Mouse (Mus musculus): Measurements from ENCODE around the gene Vav2. TPM values are rescaled to one million over a fixed set of nuclear protein-coding genes. Genes with fewer than 3 reads are reported as not detected.

Vav2 gene
- polyA plus RNA-seq, 1 experiment from 2014 or later: 7.4 TPM

GRCm38 (mm10) chr2:27371450-27371849, 55.4 kb downstream of the Vav2 start:
- ATAC-seq: no peak
- Histone ChIP-seq H3K4me1 (ENCODE audit: control insufficient read depth, insufficient read depth, low read length) (peaks cover 14% of the 10 kb centered on the region), H3K9me3 (replicated peaks; ENCODE audit: control insufficient read depth, low read length) (no peaks in the 10 kb centered on the region), H3K4me3 (ENCODE audit: low read depth, low read length) (no peak overlapping the region), H3K4me2 (ENCODE audit: low read length) (no peak overlapping the region), H3K27me3 (replicated peaks; ENCODE audit: control insufficient read depth, insufficient read depth, low read length) (no peaks in the 10 kb centered on the region), H3K36me3 (ENCODE audit: control insufficient read depth, insufficient read depth, low read length) (no peaks in the 10 kb centered on the region), H3K9ac (ENCODE audit: low read length) (no peak overlapping the region), H3K27ac (ENCODE audit: low read depth, low read length) (no peak overlapping the region)
- DNase-seq (ENCODE audit: low spot score): no peak
- WGBS: 75% methylated on average over 2 of the region's 2 CpGs

- no peak overlapping the region for H3K9ac ChIP-seq (ENCODE audit: low read length)
These were observed 57.9 kb downstream of the Vav2 start for GRCm38 (mm10) chr2:27368980-27369379.

GRCm38 (mm10) chr2:27365296-27365695, 61.5 kb downstream of the Vav2 start:
- H3K9ac ChIP-seq (ENCODE audit: low read length): no peak overlapping the region
- H3K36me3 ChIP-seq (ENCODE audit: control insufficient read depth, insufficient read depth, low read length): no peaks in the 10 kb centered on the region
- ATAC-seq (no peak), DNase-seq (ENCODE audit: low spot score) (no peak)
- 75% methylated on average over 4 of the region's 4 CpGs for WGBS
- no peak overlapping the region for H3K27ac ChIP-seq (ENCODE audit: low read depth, low read length)
- H3K9me3 ChIP-seq (replicated peaks; ENCODE audit: control insufficient read depth, low read length): no peaks in the 10 kb centered on the region
- H3K27me3 ChIP-seq (replicated peaks; ENCODE audit: control insufficient read depth, insufficient read depth, low read length): no peaks in the 10 kb centered on the region
- no peak overlapping the region for H3K4me2 ChIP-seq (ENCODE audit: low read length)
- H3K4me1 ChIP-seq (ENCODE audit: control insufficient read depth, insufficient read depth, low read length): peaks cover 3% of the 10 kb centered on the region; the same call in 1 of the 2 replicates
- no peak overlapping the region for H3K4me3 ChIP-seq (ENCODE audit: low read depth, low read length)

More at GRCm38 (mm10) chr2:27368980-27369379, 57.9 kb downstream of the Vav2 start:
- no peaks in the 10 kb centered on the region for H3K9me3 ChIP-seq (replicated peaks; ENCODE audit: control insufficient read depth, low read length)
- no peak overlapping the region for H3K4me2 ChIP-seq (ENCODE audit: low read length)
- no peaks in the 10 kb centered on the region for H3K36me3 ChIP-seq (ENCODE audit: control insufficient read depth, insufficient read depth, low read length)
- H3K27me3 ChIP-seq (replicated peaks; ENCODE audit: control insufficient read depth, insufficient read depth, low read length): no peaks in the 10 kb centered on the region
- 74% methylated on average over 8 of the region's 8 CpGs for WGBS
- no peak for DNase-seq (ENCODE audit: low spot score)
- ATAC-seq: no peak
- H3K4me1 ChIP-seq (ENCODE audit: control insufficient read depth, insufficient read depth, low read length): no peaks in the 10 kb centered on the region
- no peak overlapping the region for H3K4me3 ChIP-seq (ENCODE audit: low read depth, low read length)
- no peak overlapping the region for H3K27ac ChIP-seq (ENCODE audit: low read depth, low read length)

- no peaks in the 10 kb centered on the region for H3K9me3 ChIP-seq (replicated peaks; ENCODE audit: control insufficient read depth, low read length)
- no peak overlapping the region for H3K27ac ChIP-seq (ENCODE audit: low read depth, low read length)
- no peak for DNase-seq (ENCODE audit: low spot score)
- no peak overlapping the region for H3K4me2 ChIP-seq (ENCODE audit: low read length)
- H3K36me3 ChIP-seq (ENCODE audit: control insufficient read depth, insufficient read depth, low read length): no peaks in the 10 kb centered on the region
- H3K4me3 ChIP-seq (ENCODE audit: low read depth, low read length): no peak overlapping the region
- no peak overlapping the region for H3K9ac ChIP-seq (ENCODE audit: low read length)
- H3K27me3 ChIP-seq (replicated peaks; ENCODE audit: control insufficient read depth, insufficient read depth, low read length): no peaks in the 10 kb centered on the region
- H3K4me1 ChIP-seq (ENCODE audit: control insufficient read depth, insufficient read depth, low read length): peaks cover 3% of the 10 kb centered on the region; the same call in 1 of the 2 replicates
- WGBS: 33% methylated on average over 5 of the region's 5 CpGs
- ATAC-seq: no peak
These were observed 65.0 kb downstream of the Vav2 start for GRCm38 (mm10) chr2:27361786-27362185.

- ATAC-seq: no peak
- H3K27me3 ChIP-seq (replicated peaks; ENCODE audit: control insufficient read depth, insufficient read depth, low read length): no peaks in the 10 kb centered on the region
- no peaks in the 10 kb centered on the region for H3K9me3 ChIP-seq (replicated peaks; ENCODE audit: control insufficient read depth, low read length)
- H3K4me2 ChIP-seq (ENCODE audit: low read length): no peak overlapping the region
- no peak overlapping the region for H3K27ac ChIP-seq (ENCODE audit: low read depth, low read length)
- DNase-seq (ENCODE audit: low spot score): no peak
- H3K4me1 ChIP-seq (ENCODE audit: control insufficient read depth, insufficient read depth, low read length): peaks cover 12% of the 10 kb centered on the region
- H3K36me3 ChIP-seq (ENCODE audit: control insufficient read depth, insufficient read depth, low read length): no peaks in the 10 kb centered on the region
- H3K4me3 ChIP-seq (ENCODE audit: low read depth, low read length): no peak overlapping the region
- WGBS: 53% methylated on average over 2 of the region's 2 CpGs
- no peak overlapping the region for H3K9ac ChIP-seq (ENCODE audit: low read length)
These were observed 68.4 kb downstream of the Vav2 start for GRCm38 (mm10) chr2:27358461-27358860.

GRCm38 (mm10) chr2:27355684-27356083, 71.1 kb downstream of the Vav2 start:
- no peak for DNase-seq (ENCODE audit: low spot score)

GRCm38 (mm10) chr2:27354610-27355211, 72.1 kb downstream of the Vav2 start:
- Histone ChIP-seq H3K9me3 (replicated peaks; ENCODE audit: control insufficient read depth, low read length) (no peaks in the 10 kb centered on the region), H3K27me3 (replicated peaks; ENCODE audit: control insufficient read depth, insufficient read depth, low read length) (no peaks in the 10 kb centered on the region), H3K27ac (ENCODE audit: low read depth, low read length) (no peak overlapping the region), H3K4me1 (ENCODE audit: control insufficient read depth, insufficient read depth, low read length) (peaks cover 9% of the 10 kb centered on the region), H3K4me2 (ENCODE audit: low read length) (no peak overlapping the region), H3K36me3 (ENCODE audit: control insufficient read depth, insufficient read depth, low read length) (0 out of 2 replicates have a peak, but pooled peaks cover 3% of the 10 kb centered on the region), H3K4me3 (ENCODE audit: low read depth, low read length) (no peak overlapping the region), H3K9ac (ENCODE audit: low read length) (no peak overlapping the region)
- ATAC-seq (no peak), DNase-seq (ENCODE audit: low spot score) (no peak)
- 81% methylated on average over 6 of the region's 6 CpGs for WGBS

More at GRCm38 (mm10) chr2:27355684-27356083, 71.1 kb downstream of the Vav2 start:
- Histone ChIP-seq H3K9me3 (replicated peaks; ENCODE audit: control insufficient read depth, low read length) (no peaks in the 10 kb centered on the region), H3K36me3 (ENCODE audit: control insufficient read depth, insufficient read depth, low read length) (0 out of 2 replicates have a peak, but pooled peaks cover 3% of the 10 kb centered on the region), H3K4me1 (ENCODE audit: control insufficient read depth, insufficient read depth, low read length) (peaks cover 9% of the 10 kb centered on the region), H3K4me3 (ENCODE audit: low read depth, low read length) (no peak overlapping the region), H3K27ac (ENCODE audit: low read depth, low read length) (no peak overlapping the region; the same call in 1 of the 2 replicates), H3K9ac (ENCODE audit: low read length) (no peak overlapping the region), H3K27me3 (replicated peaks; ENCODE audit: control insufficient read depth, insufficient read depth, low read length) (no peaks in the 10 kb centered on the region), H3K4me2 (ENCODE audit: low read length) (no peak overlapping the region)
- WGBS: 60% methylated on average over 4 of the region's 4 CpGs
- ATAC-seq: no peak

GRCm38 (mm10) chr2:27352720-27353119, 74.1 kb downstream of the Vav2 start:
- WGBS: 84% methylated on average over 8 of the region's 8 CpGs
- Histone ChIP-seq H3K36me3 (ENCODE audit: control insufficient read depth, insufficient read depth, low read length) (0 out of 2 replicates have a peak, but pooled peaks cover 3% of the 10 kb centered on the region), H3K9me3 (replicated peaks; ENCODE audit: control insufficient read depth, low read length) (no peaks in the 10 kb centered on the region), H3K4me1 (ENCODE audit: control insufficient read depth, insufficient read depth, low read length) (peaks cover 9% of the 10 kb centered on the region), H3K9ac (ENCODE audit: low read length) (no peak overlapping the region), H3K4me2 (ENCODE audit: low read length) (no peak overlapping the region), H3K4me3 (ENCODE audit: low read depth, low read length) (no peak overlapping the region), H3K27ac (ENCODE audit: low read depth, low read length) (no peak overlapping the region), H3K27me3 (replicated peaks; ENCODE audit: control insufficient read depth, insufficient read depth, low read length) (no peaks in the 10 kb centered on the region)
- no peak for ATAC-seq
- DNase-seq (ENCODE audit: low spot score): no peak

- no peaks in the 10 kb centered on the region for H3K9me3 ChIP-seq (replicated peaks; ENCODE audit: control insufficient read depth, low read length)
- H3K27ac ChIP-seq (ENCODE audit: low read depth, low read length): no peak overlapping the region
- ATAC-seq (no peak), DNase-seq (ENCODE audit: low spot score) (no peak)
- WGBS: 97% methylated on average over 5 of the region's 5 CpGs
- H3K4me2 ChIP-seq (ENCODE audit: low read length): no peak overlapping the region
- no peak overlapping the region for H3K9ac ChIP-seq (ENCODE audit: low read length)
- H3K27me3 ChIP-seq (replicated peaks; ENCODE audit: control insufficient read depth, insufficient read depth, low read length): no peaks in the 10 kb centered on the region
- H3K36me3 ChIP-seq (ENCODE audit: control insufficient read depth, insufficient read depth, low read length): 0 out of 2 replicates have a peak, but pooled peaks cover 3% of the 10 kb centered on the region
- H3K4me1 ChIP-seq (ENCODE audit: control insufficient read depth, insufficient read depth, low read length): peaks cover 3% of the 10 kb centered on the region; the same call in 1 of the 2 replicates
- H3K4me3 ChIP-seq (ENCODE audit: low read depth, low read length): no peak overlapping the region
These were observed 76.5 kb downstream of the Vav2 start for GRCm38 (mm10) chr2:27350371-27350770.

All from forebrain, embryonic 14.5 days (tissue).